Mouse (Mus musculus) urinary bladder, postnatal 25 days (tissue): Measurements from ENCODE around the gene Pla2g1b.
"Not testable (repeated sequence)": the region's sequence is repeated elsewhere in the genome, so short reads cannot be mapped to it uniquely, and the experiment has no call there.

ENCODE experiments used
- DNase-seq: peaks from one replicate; pipeline ENCODE4 v3.0.0; 2022; ENCODE audit warnings: low spot score

Gene Pla2g1b

GRCm38 (mm10) chr5:115484996-115485395, 18.9 kb downstream of the Pla2g1b start:
- no peak for DNase-seq

DNA sequence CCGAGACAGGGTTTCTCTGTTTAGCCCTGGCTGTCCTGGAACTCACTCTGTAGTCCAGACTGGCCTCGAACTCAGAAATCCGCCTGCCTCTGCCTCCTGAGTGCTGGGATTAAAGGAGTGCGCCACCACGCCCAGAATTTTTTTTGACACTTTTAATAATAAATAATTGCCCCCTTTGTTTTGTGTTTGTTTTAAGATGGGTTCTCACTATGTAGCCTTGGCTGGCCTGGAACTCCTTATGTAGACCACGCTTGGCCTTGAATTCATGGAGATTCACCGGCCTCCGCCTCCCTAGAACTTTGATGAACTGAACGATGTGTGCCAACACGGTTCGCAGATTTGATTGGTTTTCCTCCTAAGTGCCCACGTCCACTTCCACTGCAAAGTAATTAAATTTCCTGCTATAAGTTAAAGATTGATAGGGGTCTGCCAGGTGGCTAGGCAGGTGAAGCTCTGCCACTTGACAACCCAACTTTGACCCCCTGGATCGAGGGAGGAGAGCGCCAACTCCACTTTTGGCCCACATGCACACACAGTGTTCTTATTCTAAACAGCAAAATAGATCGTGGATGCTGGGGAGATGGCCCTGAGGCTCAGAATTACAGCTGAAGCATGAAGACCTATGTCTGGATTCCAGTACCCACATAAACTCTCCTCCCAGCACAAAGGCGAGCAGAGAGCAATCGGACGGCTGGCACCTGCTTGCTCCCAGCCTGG, 19.6 kb downstream of the Pla2g1b start:
- DNase-seq = no peak

GRCm38 (mm10) chr5:115486726-115487125, 20.7 kb downstream of the Pla2g1b start:
- no peak for DNase-seq

DNA sequence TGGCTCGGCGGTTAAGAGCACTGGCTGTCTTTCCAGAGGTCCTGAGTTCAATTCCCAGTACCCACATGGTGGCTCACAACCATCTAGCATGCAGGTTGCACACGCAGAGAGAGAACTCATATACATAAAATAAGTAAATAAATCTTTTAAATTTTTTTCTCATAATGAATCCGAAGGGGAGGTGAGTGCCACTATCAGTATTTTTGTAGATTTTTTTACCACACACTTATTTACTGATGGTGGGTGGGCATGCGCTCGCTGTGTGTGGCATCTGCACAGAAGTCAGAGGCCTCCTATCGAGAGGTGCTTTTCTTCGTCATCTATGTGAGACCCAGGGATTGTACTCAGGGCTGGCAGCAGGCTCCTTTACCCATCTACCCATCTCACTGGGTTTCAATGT, 21.3 kb downstream of the Pla2g1b start:
- no peak for DNase-seq

DNA sequence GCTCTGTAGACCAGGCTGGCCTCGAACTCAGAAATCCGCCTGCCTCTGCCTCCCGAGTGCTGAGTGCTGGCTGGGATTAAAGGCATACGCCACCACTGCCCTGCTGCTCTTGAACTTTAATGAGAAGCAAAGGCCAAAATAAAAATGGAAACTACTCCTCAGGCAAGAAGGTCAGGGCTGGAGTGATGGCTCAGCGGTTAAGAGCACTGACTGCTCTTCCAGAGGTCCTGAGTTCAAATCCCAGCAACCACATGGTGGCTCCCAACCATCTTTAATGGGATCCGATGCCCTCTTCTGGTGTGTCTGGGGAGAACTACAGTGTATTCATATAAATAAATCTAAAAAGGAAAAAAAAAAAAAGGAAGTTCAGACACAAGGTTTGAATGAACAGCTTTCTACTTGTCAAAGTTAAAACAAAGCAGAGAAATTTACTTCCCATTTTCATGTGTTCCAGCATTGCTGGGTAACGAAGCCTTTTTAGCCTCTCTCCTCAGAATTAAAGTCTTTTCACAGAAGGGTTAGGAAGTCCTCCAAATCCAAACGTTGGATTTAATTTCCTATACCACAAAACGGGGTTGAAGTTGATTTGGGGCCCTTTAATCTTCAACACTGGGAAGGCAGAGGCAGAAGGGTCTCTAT, 22.0 kb downstream of the Pla2g1b start:
- DNase-seq = no peak

DNA sequence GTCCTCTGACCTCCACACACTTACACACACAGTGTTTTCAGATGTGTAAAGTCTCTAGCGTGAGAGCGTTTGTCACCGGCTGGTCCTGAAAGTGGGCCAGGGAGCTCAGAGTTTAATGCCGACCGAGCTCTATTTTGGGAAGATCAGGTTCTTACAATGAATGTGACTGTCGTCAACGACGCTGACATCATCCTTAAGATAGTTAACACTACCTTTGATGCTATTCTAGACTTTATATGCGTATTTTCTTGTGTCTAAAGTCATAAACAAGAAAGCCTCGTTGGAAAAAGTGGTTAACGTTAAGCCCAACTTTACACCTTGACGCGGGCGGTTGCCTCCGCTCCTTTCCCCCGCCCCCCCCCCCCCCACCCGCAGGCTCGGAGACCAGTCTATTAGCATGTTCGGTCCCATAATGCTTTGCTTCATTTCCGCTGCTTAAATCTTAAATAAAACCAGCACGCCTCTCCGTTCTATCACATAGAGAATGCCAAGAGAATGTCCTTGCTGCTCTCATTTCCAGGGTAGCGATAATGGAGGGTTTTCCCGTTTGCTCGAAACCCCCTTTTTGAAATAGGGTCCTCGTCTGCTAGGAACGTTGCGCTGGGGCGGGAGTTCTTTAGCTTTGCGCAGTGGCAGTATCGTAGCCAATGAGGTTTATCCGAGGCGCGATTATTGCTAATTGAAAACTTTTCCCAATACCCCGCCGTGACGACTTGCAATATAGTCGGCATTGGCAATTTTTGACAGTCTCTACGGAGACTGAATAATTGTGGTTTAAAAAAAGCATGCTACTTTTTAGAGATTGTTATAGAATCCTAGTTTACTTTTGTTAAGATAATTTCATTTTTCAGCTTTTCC, 23.0 kb downstream of the Pla2g1b start:
- peak; percentile 74 for DNase-seq

DNA sequence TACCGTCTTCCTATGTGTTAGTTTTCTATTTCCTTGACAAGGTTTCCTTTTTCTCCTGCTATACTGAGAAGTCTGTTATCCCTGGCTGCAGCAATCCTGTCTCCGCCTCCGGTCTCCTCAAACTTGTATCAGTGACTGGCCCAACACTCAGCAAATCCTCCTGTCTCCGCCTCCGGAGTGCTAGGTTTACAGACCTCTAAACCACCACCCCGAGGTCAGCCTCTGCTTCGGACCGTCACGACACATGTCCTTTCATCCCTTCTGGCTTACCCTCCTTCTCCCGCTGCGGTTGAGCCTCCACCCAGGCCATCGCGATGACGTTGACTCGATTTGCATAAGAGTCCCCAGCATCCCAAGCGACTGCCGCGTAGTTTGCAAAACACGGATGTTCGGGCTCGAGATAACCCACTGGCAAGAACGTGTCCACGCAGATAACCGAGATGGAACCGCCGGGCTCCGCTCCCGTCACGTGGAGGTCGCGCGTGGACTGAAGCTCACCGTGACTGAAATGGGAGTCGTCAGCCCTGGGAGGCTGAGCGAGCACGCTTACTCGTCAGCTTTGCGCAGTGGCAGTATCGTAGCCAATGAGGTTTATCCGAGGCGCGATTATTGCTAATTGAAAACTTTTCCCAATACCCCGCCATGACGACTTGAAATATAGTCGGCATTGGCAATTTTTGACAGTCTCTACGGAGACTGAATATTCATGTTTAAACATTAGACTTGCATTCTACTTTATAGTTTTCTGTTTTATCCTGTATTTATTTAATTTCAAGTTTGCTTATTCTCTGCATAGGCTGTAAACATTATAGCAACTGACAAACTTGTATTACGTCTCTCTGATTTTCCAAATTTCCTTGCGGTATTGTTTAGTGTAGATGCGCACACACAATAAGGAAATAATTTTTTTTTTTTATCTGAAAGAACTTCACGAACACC, 23.9 kb downstream of the Pla2g1b start:
- DNase-seq = peak; percentile 79

DNA sequence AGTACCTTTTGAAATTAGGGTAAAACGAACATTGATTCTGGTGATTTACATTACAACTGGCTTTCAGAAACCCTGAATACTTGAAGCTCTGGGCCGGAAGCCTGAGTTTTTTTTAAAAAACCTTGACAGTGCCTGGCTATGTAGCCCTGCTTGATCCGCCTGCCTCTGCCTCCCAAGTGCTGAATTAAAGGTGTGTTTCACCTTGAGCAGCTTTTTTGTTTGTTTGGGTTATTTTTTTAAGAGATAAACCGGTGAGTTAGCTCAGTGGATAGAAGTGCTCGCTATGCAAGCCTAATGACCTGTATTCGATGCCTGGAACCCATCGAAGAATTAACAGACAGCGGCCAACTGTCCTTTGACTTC, 24.6 kb downstream of the Pla2g1b start:
- DNase-seq = no peak

- DNase-seq = no peak
Observed at GRCm38 (mm10) chr5:115491076-115491475, 25.0 kb downstream of the Pla2g1b start.

DNA sequence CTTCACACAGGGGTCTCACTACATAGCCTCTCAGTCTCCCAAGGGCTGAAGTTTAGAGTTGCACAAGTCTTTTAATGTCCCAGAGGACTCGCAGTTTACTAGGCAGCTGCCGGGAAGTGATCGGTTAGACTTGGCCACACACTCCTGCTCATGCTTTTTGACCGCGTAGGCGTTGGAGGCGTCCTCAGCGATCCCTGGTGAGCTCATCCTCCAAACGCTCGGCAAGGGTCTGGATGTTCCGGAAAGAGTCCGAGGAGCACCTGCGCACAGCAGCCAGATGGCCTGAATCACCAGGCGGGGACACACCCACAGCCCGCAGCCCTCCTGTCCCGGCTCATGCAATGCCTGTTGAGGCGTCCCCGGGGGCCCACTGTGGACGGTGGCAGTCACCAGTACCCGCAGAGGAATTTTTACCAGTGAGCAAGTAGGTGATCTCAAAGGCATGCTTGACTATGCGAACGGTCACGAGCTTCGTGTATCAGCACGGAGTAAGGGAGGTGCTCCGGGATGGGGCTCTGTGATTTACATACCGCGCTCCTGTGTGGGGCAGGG, 25.8 kb downstream of the Pla2g1b start:
- DNase-seq = peak; percentile 60

DNA sequence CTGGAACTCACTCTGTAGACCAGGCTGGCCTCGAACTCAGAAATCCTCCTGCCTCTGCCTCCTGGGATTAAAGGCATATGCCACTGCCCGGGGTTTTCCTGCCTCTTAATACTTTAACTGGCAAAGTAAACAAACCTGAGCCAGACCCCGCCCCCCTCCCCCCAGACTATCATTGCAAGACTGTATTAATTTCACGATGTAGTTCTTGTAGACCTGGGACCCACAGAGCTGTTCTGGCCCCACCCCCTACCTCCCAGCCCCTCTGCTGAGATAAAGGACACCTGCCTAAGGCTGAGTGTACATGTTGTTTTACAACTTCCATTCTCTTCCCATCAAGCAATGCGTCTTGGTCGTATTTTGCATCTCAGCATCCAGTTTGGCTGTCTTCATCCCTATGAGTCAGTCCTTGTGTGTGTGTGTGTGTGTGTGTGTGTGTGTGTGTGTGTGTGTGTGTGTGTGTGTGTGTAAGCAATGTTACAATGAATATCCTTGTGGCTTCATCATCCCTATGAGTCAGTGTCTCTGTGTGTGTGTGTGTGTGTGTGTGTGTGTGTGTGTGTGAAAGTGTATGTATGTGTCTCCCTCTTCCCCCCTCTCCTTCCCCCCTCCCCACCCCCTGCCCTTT, 26.8 kb downstream of the Pla2g1b start:
- no peak for DNase-seq

DNA sequence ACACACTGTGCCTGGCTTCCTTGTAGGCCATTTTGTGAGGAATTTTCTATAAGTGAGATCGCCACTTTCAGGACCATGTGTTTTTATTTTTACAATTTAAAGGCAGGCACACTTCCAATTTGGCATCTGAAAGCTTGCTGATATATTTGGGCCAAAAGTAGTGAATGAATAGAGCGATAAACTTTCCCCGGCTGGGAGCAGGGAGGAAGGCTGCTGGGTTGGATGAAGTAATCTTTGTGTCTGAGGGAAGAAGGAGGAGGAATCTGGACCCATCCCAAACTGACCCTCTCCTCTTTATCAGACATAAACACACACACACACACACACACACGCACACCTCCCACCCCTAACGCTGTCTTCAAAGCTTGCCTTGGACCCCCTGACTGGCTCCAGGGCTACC, 27.4 kb downstream of the Pla2g1b start:
- no peak for DNase-seq

DNA sequence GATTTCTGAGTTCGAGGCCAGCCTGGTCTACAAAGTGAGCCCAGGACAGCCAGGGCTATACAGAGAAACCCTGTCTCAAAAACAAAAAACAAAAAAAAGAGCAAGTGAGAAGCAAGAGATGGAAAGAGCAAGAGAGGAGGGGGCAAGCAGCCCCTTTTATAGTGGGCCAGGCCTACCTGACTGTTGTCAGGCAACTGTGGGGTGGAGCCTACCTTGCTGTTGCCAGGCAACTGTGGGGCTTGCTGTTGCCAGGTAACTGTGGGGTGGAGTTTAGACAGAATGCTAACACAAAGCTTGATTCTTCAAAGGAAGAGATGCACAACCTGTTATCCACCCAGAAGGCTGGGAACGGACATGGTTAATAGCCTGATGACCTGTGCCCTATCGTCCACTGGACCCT, 29.6 kb downstream of the Pla2g1b start:
- DNase-seq = not testable (repeated sequence)

GRCm38 (mm10) chr5:115497033-115497432, 31.0 kb downstream of the Pla2g1b start:
- DNase-seq = no peak

DNA sequence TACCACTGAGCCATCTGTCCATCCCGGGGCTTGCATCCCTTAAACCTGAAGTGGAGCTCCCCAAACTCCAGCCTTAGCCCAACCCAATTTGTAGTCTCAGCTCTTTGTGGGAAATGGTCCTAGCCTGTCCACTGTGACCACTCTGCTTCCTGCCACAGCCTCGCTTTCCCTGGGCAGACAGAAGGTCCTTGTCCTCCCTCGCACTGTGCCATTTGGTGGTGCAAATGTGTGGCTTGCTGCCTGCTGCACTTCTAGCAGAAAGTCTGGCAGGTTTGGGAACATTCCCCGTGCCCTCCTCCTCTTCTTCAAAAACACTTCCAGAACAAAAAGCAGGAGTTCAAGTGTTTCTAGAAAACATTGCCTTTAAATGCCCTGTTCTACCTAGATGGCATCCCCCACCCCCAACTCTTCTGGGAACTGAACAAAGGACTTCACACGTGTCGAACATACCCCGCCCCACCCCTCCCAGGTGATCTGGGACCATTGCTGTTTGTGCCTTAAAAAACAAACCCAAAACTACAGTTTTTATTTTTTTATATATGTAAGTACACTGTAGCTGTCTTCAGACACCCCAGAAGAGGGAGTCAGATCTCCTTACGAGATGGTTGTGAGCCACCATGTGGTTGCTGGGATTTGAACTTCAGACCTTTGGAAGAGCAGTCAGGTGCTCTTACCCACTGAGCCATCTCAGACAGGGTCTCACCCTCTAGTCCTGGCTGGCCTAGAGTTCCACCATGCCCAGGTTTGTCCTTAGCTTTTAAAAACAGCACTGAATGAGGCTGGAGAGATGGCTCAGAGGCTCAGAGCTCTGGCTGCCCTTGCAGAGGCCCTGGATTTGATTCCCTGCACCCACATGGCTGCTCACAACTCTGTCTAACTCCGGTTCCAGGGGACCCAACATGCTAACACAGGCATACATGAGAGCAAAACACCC, 32.5 kb downstream of the Pla2g1b start:
- DNase-seq = no peak

GRCm38 (mm10) chr5:115500383-115500935, 34.4 kb downstream of the Pla2g1b start:
- no peak for DNase-seq

DNA sequence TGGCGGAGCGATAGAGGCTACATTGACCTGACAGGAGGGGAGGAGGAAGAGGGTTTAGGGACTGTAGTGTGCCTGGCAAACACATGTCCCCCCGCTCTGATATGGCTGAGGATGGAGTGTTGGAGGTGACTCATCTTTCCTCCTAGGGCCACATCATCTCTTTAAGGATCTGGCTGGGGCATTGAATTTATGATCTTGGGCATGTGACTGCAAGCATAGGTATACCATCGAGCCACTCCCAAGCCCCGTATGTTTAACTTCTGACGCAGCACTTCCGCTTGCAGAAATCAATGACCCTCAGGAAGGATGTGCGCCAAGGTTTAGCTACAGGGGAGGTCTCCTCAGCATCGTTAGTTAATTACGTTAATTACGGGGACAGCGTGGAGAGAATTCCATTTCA, 37.0 kb downstream of the Pla2g1b start:
- DNase-seq = no peak

DNA sequence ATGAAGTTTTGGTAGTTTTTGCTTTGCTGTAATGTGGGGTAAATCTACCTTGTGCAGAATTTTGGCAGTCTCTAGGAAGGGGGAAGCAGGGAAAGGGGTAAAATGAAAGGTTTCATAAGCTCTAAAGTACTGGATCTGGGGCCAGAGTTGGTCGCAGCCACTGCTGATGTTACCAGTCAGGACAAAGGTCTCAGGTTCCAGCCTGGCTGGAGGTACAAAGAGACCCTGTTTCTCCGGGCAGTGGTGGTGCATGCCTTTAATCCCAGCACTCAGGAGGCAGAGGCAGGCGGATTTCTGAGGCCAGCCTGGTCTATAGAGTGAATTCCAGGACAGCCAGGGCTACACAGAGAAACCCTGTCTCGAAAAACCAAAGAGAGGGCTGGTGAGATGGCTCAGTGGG, 39.6 kb downstream of the Pla2g1b start:
- DNase-seq = not testable (repeated sequence)

- DNase-seq = peak; percentile 98
Observed at GRCm38 (mm10) chr5:115506454-115507201, 40.6 kb downstream of the Pla2g1b start, which contains the start of gene Pxn. Pxn (plus strand) TSS chr5:115506676.
